Mouse (Mus musculus) ES-CJ7 (cell line): ENCODE measurements at regions not wholly inside any gene's neighbourhood (a gene's known extent, or its start where the extent isn't known, plus 50 kb on each side); places are given as distances from the start of the nearest gene placed in this dataset.
A peak's percentile ranks its signal among the peaks of the same experiment; 100 is the strongest.

Experiments used
- DNase-seq: peaks from one replicate; pipeline ENCODE4 v3.0.0; 2011; ENCODE audit warnings: low read depth, low spot score

DNA sequence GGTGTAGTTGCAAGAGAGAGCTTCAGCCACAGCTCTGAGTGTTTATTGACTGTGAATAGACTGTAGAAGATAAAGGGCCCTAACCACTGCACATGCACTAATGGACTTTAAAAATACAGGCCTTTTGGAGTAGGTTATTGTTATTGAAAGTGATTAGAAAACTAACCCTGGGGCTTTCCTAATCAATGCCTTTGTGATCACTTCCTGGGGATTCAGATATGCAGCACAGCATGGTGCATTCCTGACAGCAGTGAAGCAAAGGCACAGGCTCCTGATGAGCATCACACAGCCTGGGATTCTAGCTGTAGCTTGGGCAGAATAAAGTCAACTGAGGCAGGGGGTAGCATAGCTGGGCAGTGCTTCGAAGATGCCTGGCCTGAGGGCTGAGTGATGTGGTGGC is 87.3 kb downstream of the Gm11077 start:
- DNase-seq, result peak; percentile 80

DNA sequence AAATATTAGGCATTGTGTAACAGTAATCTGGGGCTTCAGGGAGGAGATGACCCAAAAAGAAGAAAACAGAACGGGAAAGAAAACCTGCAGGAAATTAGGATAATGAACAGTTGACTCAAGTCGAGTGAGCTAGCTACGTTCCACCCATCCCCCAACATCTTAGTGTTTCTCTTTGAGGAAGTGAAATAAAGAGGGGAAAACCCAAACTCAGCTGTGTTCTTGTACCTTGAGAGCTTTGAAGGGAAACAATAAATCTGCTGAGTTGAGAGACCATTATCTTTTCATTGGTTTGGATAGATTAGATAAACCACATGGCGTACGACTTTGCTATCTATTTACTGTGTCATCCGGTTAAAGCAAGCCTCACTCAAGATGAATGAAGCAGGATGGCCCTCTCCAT is 87.7 kb downstream of the Gm11077 start:
- DNase-seq, result peak; percentile 29

- no peak for DNase-seq
These were observed 90.4 kb downstream of the Gm11077 start for GRCm38 (mm10) chr6:140819451-140819878.

DNA sequence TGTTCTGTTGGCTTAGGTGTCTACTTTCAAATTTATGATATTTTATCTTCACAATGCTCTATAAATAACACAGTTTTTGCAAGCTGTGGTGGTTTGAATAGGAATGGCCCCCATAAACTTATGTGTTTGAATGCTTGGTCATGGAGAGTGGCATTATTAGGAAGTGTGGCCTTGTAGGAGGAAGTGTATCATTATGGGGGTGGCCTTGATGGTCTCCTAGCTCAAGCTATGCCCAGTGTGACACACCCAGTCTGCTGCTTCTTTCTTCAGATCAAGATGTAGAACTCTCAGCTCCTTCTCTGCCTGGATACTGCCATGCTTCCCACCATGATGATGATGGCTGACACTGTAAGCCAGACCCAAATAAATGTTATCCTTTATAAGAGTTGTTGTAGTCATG is 97.4 kb downstream of the Gm11077 start:
- no peak for DNase-seq

DNA sequence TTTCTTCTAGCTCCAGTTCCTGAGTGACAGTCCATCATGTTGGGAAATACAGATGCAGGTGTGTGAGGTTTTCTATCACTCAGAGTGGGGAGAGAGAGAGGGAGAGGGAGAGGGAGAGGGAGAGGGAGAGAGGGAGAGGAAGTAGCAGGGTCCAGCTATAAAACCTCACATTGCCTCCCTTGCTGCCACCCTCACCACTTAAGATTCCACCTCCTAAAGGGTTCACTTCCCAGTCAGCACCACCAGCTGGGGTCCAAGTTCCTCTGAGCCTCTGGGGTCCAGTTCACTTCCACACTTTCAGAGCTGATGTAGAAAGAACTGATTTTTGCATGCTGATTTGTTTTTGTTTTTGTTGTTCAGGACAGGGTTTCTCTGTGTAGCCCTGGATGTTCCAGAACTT is 98.6 kb downstream of the Gm11077 start:
- DNase-seq, result no peak

- no peak for DNase-seq
These were observed 114.4 kb downstream of the Gm11077 start for GRCm38 (mm10) chr6:140843292-140843991.

- DNase-seq, result no peak
These were observed 118.1 kb downstream of the Gm11077 start for GRCm38 (mm10) chr6:140847165-140847564.

GRCm38 (mm10) chr6:140852420-140852819 is 123.3 kb downstream of the Gm11077 start:
- no peak for DNase-seq

DNA sequence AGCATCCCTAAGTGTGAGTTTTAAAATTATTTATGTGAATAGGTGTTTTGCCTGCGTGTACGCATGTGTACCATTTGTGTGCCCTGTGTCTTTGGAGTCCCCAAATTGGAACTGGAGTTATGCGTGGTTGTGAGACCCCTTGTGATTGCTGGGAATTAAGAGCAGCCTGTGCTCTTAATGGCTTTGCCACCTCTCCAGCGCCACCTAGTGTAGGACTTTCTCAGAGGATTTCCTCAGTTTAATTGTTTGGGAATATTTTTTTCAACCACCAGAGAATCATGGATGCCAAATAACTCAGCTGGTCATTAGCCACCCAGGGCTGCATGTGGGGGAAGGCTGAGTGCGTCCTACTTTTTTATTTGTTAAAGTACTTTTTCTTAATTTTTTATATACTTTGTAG is 124.4 kb downstream of the Gm11077 start:
- DNase-seq, result peak; percentile 88

DNA sequence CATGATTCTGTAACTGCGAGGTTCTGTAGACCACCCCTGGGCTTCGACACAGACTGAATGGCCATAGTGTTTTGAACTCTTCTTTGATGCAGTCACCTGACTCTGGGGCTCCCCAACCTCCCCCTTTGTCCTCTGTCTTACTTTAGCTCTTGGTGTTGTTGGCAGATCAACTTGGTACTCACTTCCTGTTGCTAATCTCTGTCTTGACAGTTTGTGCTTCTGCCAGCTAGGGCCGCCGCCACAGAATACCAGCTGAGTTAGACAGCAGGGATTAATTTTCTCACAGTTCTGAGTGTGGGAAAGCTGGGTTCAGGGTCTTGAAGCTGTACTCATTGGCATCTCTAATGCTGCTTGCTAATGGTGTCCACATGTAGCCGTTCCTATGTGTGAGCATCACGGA is 125.6 kb downstream of the Gm11077 start:
- no peak for DNase-seq

DNA sequence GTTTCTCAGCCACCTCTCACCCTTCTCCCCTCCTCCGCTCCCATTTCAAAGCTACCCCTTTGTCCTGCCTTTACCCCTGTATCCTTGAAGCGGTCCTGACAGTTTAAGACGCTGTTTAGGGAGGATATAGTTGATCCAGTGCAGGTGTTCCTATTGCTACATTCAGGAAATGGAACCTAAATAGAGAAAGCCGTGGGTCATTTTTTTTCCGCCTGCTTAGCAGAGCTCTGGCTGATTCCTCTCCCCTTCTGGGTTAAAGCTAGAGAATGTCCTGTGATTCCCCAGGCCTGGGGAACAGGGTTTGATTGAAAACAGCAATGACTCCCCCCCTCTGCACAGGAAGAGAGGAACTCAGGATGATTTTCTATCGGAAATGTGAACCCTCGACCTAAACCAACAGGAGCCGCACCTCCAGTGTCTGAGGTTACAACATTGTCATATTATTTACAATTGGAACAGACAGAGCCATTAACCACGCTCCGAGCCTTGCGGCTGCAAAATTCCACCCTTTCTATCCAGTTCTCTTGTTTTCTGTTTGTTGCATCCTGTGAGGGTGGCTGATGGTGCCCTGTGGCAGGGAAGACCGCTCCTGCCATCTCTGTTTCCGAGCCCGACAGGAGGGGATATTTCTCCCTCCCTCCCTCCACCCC is 127.5 kb downstream of the Gm11077 start:
- DNase-seq, result no peak

GRCm38 (mm10) chr6:140857118-140857746 is 128.1 kb downstream of the Gm11077 start:
- DNase-seq, result peak; percentile 40

GRCm38 (mm10) chr6:140869523-140869922 is 140.4 kb downstream of the Gm11077 start:
- peak; percentile 51 for DNase-seq

DNA sequence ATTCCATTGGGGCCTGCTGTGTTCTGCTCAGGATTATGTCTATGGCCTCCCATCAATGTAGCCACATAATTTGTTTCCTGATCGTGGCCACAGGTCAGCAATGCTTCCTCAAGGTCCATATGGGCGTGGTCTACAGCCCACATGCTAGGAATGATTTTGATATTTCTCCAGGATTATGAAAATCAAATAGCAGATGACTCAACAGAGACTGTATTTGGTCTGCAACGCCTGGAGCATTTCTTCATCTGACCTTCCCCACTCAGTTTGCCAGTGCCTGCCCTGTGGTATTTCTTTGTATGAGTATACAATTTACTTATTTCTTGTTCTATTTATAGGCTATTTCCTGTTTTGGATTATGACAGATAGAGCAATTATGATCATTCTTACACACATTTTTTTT is 145.7 kb downstream of the Gm11077 start:
- DNase-seq, result no peak

DNA sequence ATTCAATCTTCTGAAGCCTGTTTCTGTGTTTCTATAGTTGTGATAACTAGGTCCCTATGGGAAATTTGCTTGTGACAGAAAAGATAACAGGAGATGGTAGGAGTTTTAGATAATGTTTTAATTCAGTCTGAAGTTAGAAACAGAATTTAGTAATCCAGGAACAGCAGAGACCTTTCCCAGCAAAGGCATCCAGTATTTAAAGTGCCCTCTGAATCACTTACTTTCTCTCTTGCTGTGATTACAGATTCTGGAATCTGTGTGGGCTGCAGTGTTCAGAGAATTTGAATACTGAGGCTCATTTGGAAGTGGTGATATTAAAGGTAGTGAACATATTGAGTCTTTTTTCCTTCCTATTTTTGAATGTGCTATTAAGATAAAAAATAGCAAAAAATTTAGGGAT is 154.6 kb downstream of the Gm11077 start:
- no peak for DNase-seq

DNA sequence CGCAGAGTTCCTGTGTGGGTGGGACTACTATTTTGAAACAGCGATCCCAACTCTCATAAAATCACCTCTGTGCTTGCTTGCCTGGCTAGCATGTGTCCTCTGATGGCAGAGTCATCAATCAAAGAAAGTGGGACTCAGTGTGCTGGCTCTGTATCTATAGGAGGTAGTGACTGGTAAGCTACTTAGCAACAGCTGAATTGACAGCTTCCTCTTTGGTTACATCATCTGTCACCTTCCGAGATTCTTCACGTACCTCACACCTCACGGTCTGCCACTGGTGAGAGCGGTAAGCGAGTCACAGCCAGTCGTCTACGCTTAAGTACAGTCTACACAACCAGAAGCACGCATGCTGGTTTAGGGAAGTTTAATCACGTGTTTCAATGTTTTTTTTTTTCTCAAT is 159.5 kb downstream of the Gm11077 start:
- DNase-seq, result peak; percentile 12

DNA sequence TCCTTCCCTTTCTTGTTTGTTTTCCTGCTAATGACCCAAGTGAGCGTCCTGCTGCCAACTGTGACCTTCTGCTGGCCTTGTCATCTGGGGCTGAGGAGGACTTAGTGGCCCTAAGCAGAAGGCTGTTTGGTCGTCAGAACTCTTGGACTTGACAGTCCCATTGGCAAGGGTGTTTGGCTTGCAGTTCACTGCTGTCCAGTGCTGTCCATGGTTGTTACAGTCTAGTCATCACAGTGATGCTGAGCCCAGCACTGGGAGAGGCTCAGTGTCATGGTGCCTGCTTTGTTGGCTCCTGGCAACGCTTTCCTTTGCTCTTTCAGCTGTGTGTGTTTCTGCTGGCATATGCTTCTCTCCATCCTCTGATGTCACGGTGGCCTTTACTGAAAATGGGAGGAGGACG is 161.0 kb downstream of the Gm11077 start:
- DNase-seq, result no peak

- no peak for DNase-seq
These were observed 161.5 kb downstream of the Gm11077 start for GRCm38 (mm10) chr6:140890591-140890990.

DNA sequence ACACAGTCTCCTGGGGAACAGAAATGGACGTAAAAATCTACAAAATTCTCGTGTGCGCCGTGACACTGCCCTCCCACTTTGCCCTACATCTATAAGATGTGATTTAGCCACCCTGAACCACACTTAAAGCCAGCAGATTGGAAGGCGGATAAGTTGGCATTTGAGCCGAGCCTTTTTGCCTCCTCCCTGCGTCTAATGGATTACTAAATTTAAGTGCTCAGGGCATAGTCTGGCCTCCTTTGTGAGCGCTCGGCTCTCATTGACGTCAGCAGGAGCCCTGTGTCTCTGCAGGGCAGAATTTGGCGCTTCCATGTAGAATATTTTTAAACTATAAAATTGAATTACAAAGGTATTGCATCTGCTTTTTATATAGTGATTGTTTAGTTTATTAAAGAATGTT is 165.4 kb downstream of the Gm11077 start:
- no peak for DNase-seq

GRCm38 (mm10) chr6:140895441-140895840 is 166.4 kb downstream of the Gm11077 start:
- no peak for DNase-seq

DNA sequence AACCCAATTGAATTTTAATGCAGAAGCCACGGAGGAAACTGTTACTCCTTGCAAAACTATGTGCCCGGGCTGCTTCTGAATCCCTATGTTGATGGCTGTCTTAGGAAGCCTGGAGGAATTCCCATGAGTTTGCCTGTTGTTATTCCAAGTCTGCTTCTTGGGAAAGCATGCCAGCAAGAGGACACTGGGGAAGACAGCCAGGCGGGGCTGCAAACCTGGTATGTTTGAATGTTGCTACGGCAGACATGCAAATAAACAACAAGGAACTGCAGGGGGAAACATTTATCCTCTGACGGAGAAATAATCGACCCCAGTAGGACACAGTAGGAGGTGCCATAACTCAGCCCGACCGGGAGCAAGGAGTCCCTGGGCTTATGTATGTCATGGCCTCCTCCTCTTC is 168.0 kb downstream of the Gm11077 start:
- peak; percentile 27 for DNase-seq

- DNase-seq, result peak; percentile 52
These were observed 195.4 kb downstream of the Gm11077 start for GRCm38 (mm10) chr6:140924319-140924981.
